Mouse (Mus musculus) cerebellum, postnatal 36 days (tissue): ENCODE measurements around the gene 9030025P20Rik.
"Not testable (repeated sequence)": the region's sequence is repeated elsewhere in the genome, so short reads cannot be mapped to it uniquely, and the experiment has no call there.

ENCODE experiments used
- DNase-seq, 2 experiments: peaks; one replicate each; pipeline ENCODE4 v3.0.0; 2021 to 2022; ENCODE audit warnings: mixed read lengths in 2 of 2

The 9030025P20Rik gene

GRCm38 (mm10) chr17:14978362-14979038 is at the start of gene 9030025P20Rik, which contains the start of gene Gm3417:
9030025P20Rik (plus strand) TSS chr17:14978468.
Gm3417 (minus strand) TSS chr17:14978790.
- not testable (repeated sequence) for DNase-seq

DNA sequence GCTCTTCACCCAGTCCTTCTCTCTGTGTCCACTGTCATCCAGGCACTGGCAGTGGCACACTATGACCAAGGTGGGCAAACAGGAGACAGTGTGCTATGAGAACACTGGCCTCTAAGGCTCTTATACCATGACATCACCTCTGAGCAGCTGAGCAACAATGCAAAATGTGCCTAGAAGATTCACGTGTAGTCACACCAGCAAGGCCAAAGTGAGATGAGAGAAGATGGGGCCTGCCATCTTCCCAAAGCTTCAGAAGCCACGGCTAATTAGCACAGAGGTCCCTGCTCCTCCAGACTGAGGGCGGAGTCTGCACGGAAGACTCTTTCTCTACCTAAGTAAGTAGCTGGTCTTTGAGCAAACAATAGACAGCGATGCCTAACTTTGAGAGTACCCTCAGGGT is 49.6 kb upstream of the 9030025P20Rik start:
- no peak for DNase-seq

GRCm38 (mm10) chr17:14930697-14931096 is 47.6 kb upstream of the 9030025P20Rik start:
- no peak for DNase-seq

GRCm38 (mm10) chr17:14931469-14931868 is 46.8 kb upstream of the 9030025P20Rik start:
- DNase-seq: no peak

GRCm38 (mm10) chr17:14935280-14935679 is 43.0 kb upstream of the 9030025P20Rik start:
- DNase-seq: not testable (repeated sequence)

GRCm38 (mm10) chr17:14935841-14936605 is 42.2 kb upstream of the 9030025P20Rik start:
- no peak for DNase-seq

- peak in 1 of 2 experiments; percentile 5 for DNase-seq
These were observed 36.1 kb upstream of the 9030025P20Rik start for GRCm38 (mm10) chr17:14942181-14942580.

GRCm38 (mm10) chr17:14943009-14943728 is 35.1 kb upstream of the 9030025P20Rik start, which contains the start of the genes Wdr27 and 1600012H06Rik:
Wdr27 (minus strand) TSS chr17:14943158.
1600012H06Rik (plus strand) TSS chr17:14943184.
- peak; percentile 97 for DNase-seq

- no peak for DNase-seq
These were observed 34.6 kb upstream of the 9030025P20Rik start for GRCm38 (mm10) chr17:14943729-14944059.

DNA sequence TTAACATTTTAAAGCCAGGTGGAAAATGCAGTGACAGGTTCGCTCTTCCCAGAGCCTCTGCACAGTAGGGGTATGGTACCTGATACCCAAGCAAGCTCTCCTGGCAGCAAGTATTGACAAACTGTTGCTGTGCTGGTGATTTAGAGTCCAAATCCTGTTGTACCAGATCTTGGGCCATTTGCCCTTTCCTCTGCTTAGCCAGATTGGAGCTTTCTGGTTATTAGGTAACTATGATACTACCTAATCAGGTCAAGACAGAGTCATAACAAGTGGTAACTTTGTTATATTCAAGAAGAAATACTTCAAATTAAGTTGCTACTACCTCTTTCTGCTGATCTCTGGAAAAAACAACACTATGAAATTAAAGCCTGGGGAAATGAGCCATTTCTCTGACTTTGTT is 33.7 kb upstream of the 9030025P20Rik start:
- DNase-seq: no peak

DNA sequence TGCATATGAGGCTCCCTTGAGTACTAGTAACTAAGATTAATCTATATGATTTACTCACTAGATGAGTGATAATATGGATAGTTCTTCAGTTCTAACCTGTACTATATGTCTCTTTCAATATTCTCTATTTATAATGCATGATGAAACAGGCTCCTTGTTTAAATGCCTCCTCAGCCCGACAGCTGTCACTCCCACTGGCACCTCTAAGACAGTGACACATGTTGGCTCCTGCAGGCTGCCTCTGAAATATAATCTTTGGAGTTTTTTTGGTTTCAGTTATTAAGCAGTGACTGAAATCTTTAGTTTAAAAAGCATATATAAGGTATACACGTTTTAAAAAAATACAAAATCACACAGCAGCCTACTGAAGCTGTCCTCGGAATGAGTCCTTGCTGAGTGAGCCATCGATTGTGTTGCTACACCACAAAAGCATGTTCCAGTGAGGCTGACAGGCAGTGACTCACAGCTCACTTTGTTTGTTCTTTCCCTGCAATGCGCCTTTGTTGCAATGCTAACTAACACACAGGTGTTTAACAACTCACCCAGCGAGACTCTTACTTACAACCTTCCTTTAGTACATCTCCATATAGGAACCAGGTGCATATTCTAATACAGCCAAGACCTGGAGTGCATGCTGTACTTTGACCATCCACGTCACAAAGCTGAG is 29.0 kb upstream of the 9030025P20Rik start:
- no peak for DNase-seq

DNA sequence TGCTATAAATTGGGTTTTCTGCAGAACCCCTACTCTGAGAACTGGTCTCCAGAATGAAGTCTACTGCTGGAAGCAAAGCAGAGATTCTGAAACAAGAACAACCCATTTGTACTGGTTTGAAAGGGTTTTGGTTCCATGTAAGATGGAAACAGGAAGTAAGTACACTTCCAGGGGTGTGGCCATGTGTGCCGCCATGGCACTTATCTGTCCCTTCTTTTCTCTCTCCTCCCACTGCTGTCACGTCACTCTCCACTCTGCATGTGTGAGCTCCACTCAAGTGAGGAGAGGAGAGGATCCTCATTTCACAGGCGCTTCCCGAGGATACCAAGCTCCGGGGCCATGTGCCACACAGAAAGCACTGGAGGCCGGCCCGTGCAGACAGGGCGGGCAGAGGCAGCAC is 24.8 kb upstream of the 9030025P20Rik start:
- no peak for DNase-seq

DNA sequence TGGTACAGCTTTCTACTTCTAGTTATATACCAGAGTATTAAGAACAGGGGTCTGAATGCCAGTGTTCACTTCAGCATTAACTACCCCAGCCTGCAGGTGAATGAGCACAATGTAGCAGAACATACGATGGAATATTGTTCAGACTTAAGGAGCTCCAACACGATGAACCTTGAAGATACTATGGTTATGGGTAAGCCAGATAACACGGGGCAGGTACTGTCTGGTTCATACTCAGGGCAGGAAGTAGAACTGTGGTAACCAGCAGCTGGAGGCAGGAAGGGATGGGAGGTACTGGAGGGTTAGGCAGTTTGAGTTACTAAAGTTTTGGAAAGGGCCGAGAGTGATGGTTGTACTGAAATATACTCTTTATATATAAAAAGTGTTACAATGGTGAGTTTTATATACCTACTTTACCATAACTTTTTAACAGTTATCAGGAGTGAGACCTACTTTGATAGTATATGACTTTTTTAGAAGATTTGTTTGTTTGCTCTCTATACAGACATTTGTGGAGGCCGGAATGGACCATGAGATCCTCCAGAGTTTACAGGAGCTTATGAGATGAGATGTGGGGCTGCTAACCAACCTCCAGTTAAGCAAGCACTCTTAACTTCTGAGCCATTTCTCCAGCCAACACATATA is 19.5 kb upstream of the 9030025P20Rik start:
- DNase-seq: no peak

GRCm38 (mm10) chr17:14959979-14960378 is 18.3 kb upstream of the 9030025P20Rik start:
- DNase-seq: no peak

- DNase-seq: peak; percentile 8 to 20
These were observed 17.7 kb upstream of the 9030025P20Rik start for GRCm38 (mm10) chr17:14960520-14960919.

- peak; percentile 24 to 31 for DNase-seq
These were observed 17.2 kb upstream of the 9030025P20Rik start, which contains the start of gene Phf10 for GRCm38 (mm10) chr17:14960951-14961556. Phf10 (minus strand) TSS chr17:14961273.

GRCm38 (mm10) chr17:14961557-14962154 is 16.6 kb upstream of the 9030025P20Rik start:
- not testable (repeated sequence) for DNase-seq

DNA sequence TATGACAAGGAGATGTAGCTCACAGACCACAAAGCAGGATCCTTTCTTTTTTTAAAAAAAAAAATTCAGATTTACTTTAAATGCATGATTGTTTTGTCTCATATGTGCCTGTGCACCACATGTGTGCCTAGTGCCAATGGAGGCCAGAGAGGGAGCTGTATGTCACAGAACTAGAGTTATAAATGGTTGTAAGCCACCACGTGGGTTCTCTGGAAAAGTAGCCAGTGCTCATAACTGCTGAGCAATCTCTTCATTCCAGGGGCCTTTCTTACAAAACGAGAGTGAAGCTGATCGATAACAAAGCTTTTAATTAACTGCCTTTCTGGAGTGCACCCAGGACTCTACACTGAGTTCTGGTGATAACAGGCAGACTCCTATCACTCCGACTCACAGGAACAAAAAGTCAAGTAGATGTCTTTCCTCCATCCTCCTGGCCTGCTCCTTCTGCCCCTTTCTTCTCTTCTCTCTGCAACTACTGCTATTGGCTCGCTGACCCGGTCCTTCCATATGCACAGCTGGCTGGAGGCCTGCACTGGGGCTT is 9.8 kb upstream of the 9030025P20Rik start:
- DNase-seq: not testable (repeated sequence)

- DNase-seq: not testable (repeated sequence)
These were observed 428 bp upstream of the 9030025P20Rik start for GRCm38 (mm10) chr17:14977718-14978361.

GRCm38 (mm10) chr17:14990116-14990702 is 11.9 kb downstream of the 9030025P20Rik start:
- DNase-seq: not testable (repeated sequence)
